Mouse (Mus musculus): ENCODE data around the gene Slc43a2.

The Slc43a2 gene

GRCm38 (mm10) chr11:75608776-75609175 lies 77.3 kb downstream of the Slc43a2 start:
- no peak for DNase-seq (ENCODE audit: low spot score in 2 of 2)

GRCm38 (mm10) chr11:75610021-75610420 lies 78.5 kb downstream of the Slc43a2 start:
- no peak for DNase-seq (ENCODE audit: low spot score in 2 of 2)

DNA sequence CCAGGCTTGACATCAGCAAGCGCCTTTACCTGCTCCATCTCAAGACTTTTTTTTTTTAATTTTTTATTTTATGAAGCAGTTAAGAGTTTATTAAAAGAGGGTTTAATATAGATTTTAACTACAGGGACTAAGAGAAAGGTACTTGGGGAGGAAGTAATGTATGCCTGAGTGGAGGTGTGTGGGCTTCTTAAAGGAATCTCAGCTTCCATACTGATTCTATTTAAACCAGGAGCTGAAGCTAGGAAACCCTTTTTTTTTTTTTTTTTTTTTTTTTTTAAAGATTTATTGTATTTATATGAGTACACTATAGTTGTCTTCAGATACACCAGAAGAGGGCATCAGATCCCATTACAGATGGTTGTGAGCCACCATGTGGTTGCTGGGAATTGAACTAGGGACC lies 83.3 kb downstream of the Slc43a2 start:
- no peak for DNase-seq (ENCODE audit: low spot score in 2 of 2)

DNA sequence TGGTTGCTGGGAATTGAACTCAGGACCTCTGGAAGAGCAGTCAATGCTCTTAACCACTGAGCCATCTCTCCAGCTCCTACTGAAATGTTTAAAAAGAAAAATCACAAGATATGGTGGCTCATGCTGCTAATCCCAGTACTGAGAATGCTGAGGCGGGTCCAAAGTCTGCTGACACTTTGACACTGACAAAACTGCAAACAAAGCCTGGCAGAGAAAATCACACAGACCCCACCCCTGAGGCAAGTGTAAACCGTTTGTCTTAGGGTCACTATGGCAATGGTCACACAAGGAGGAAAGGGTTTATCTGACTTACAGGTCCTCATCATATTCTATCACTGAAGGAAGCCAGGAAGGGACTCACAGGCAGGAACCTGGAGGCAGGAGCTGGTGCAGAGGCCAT lies 84.1 kb downstream of the Slc43a2 start:
- DNase-seq (ENCODE audit: low spot score in 2 of 2) = no peak

DNA sequence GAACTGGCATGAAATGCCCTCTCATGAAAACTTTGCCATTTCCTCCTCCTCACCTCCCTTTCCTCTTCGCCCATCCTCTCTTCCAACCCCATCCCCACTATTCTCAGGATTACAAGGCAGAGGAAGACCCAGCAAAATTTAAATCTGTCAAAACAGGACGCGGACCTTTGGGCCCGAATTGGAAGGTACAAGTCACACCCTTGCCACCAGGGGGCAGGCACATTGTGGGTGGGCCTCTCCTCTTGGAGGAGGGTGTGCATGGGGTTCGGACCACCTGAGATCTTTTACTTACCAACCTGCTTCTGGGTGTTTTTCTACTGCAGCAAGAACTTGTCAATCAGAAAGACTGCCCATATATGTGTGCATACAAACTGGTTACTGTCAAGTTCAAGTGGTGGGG lies 87.6 kb downstream of the Slc43a2 start:
- no peak for DNase-seq (ENCODE audit: low spot score in 2 of 2)

- DNase-seq (ENCODE audit: low spot score in 2 of 2) = peak in 1 of 2 experiments; percentile 37
Observed at GRCm38 (mm10) chr11:75620136-75620780, 88.8 kb downstream of the Slc43a2 start.

DNA sequence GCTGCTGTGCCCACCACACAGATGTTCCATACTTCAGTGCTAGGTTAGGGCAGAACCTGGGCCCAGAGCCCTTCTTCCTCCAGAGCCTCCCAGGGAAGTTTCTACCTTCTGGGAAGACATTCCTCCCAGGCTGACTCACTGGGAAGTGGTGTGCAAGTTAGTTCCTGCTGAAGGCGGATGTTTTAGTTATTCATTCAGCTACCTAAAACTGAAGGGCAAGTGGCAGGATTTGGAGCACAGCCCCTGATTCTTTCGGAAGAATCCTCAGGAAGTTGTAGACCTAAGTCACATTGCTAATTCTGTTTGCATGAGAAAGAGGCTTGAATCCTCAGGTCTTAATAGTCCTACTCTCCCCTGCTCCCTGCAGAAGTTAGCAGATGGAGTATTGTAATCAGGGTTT lies 89.9 kb downstream of the Slc43a2 start:
- DNase-seq (ENCODE audit: low spot score in 2 of 2) = no peak

DNA sequence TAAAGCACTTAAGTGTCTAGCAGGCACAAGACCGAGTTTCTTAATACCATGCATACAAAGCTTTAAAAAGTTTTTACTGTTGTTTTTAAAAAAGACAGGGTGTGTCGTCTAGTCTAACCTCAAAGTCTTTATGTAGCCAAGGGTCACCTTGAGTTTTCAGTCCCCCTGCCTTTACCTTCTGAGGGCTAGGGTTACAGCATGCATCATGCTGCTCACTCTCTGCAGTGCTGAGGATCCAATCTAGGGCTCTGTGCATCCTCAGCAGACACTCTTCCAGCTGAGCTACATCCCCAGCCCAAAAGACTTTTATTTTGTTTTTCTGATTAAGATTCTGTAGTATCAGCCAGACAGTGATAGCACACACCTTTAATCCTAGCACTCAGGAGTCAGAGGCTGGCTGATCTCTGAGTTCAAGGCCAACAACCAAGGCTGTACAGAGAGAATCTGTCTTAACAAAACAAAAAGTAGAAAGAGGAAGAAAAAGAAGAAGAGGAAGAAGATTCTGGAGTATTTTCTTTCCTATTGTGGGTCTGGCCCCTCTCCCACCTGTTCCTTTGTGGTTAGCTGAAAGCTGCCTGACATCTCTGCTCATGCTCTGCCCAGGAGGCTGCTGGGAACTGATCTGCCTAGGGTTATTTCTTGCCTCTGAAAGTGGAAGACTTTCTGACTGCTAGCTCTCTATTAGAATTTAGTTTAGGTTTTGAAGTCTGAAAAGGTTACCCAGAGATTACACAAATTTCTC lies 91.3 kb downstream of the Slc43a2 start:
- DNase-seq (ENCODE audit: low spot score in 2 of 2) = no peak

DNA sequence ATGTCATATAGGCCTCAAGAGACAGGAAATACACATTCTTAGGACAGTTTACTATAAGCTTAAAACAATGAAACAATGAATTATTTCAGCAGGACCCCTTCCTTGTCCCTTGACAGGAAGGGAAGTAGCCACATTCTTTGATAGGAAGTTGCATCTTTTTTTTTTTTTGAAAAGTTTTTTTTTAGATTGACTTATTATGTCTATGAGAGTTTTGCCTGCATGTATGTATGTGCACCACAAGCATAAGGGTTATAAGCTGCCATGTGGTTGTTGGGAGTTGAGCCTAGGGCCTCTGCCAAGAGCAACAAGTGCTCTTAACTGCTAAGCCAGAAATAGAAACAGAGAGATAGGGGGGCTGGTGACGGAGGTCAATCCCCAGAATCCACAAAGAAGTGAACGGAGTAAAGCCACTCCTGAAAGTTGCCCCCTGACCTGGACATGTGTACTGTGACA lies 92.6 kb downstream of the Slc43a2 start:
- no peak for DNase-seq (ENCODE audit: low spot score in 2 of 2)

GRCm38 (mm10) chr11:75625820-75626219 lies 94.3 kb downstream of the Slc43a2 start:
- no peak for DNase-seq (ENCODE audit: low spot score in 2 of 2)

Measured in frontal cortex, postnatal 25 days (tissue).